Mouse (Mus musculus): Measurements from ENCODE around the gene Plekha5.

DNA sequence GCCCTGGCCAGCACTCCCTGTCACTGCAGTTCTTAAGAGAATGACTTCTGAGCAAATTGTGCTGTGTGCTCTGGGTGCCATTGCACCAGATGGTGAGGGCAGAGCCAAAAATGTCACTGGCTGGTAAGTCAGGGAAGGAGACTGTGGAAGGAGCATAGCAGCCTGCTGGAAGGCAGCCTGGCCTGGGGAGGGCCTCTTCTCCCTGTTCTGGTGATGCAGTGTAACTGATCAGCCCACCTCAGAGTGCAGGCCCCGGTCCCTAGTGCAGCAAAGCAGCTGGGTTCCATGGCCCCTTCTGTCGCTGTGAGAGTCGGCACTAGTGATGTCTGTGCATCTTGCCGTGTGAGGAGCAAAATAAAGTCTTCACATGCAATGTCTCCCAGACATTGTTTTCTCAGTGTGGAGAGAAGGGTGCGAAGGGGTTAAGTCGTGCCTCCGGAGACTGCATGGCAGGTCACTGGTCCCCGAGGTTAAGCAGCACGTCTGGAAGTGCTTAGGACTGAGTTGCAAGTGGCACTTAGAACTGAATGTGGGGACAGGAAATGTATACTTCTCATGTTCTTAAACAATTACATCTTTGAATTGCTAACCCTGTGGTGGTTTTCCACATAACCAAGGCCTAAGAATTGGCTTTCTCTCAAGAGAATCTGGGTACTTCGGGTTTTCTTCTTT lies 95.8 kb downstream of the Plekha5 start:
- TF ChIP-seq CTCF (IDR thresholded peaks at IDR 0.05; ENCODE audit: low read depth, low read length) (no peak), GATA1 (IDR thresholded peaks at IDR 0.05; ENCODE audit: borderline replicate concordance, low read length) (no peak), TAL1 (conservative IDR thresholded peaks at IDR 0.05; ENCODE audit: low read depth, low read length) (no peak)

Data from G1E (cell line).